Mouse (Mus musculus): Measurements from ENCODE around the gene Calb2.

The Calb2 gene

DNA sequence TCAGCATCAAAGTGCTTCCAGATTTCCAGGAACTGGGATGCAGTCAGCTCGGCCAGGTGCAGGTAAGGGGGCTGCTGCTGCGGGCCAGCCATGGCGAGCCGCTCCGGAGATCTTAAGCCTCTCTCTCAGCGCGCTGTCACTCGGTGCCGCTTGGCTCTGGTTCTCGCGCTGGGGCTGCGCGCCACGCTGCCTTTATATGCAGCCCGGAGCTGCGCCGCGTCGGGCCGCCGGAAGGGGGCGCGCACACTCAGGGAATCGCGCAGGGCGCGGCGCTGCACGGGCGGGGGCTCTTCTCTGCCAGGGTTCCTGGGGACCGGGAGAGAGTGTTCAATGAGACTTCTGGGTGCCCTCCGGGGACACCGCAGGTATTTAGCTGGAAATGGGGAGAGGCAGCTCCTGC is at the start of gene Calb2:
Calb2 (minus strand) TSS at position 165 of the 400 bp plus-strand sequence.
- DNase-seq (ENCODE audit: low read depth) = no peak

- peak; percentile 100 for DNase-seq (ENCODE audit: low read depth)
These were observed 49.7 kb upstream of the Calb2 start for GRCm38 (mm10) chr8:110217681-110218131.

DNA sequence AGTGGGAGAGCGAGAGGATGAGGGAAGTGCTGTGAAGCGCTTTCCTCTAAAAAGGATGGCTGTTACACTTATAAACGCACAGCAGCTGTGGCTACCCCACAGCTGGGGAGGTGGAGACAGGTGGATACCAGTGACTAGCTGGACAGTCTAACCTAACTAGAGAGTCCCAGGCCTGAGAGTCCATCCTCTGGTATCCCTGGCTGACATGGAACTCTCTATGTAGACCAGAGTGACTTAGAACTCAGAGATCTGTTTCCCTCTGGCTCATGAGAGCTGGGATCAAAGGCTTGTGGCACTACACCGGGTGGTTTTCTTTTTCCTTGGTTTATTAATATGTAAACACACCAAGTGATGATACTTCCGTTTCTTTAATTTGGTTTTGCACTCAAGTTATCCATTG is 49.2 kb upstream of the Calb2 start:
- DNase-seq (ENCODE audit: low read depth) = no peak

DNA sequence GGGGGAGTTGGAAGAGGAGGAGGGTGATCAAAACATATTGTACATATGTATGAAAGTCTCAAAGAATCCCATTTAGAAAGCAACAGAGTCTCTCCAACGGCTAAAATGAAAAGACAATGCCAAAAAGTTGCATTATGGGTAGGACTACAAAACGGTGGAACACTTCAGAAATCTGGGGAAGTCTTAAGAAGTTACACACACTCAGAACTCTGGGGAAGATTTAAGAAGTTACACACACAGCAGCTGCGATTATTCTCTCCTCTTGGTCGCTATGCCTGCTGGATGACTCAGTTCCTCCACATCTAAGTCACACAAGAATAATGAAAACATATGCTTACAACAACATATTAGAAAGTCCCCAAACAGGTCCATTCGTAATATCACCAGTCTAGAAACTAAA is 48.2 kb upstream of the Calb2 start:
- DNase-seq (ENCODE audit: low read depth) = peak; percentile 52

- DNase-seq (ENCODE audit: low read depth) = no peak
These were observed 47.4 kb upstream of the Calb2 start, which contains the start of gene Cmtr2 for GRCm38 (mm10) chr8:110215365-110215764. Gene Cmtr2, plus strand, starts transcription at chr8:110215665.

DNA sequence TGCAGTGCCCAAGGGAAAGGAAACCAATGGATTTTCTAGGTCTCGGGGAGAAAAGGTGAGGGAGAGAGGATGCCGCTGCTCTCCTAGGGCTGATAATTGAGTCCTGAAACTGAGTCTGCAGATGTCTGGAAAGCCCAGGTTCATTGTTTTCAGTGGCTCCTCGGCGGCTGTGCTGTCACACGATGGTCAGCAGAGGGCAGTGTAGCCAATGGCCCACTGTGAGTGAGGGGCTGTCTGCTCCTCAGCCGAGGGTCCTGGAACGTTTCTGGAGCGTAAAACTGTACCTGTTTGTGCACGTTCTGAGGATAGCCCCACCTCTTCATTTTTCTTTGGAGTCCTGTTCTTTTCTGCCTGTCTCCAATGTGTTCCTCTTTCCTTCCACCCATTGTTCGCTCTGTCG is 33.8 kb upstream of the Calb2 start:
- DNase-seq (ENCODE audit: low read depth) = peak; percentile 29

DNA sequence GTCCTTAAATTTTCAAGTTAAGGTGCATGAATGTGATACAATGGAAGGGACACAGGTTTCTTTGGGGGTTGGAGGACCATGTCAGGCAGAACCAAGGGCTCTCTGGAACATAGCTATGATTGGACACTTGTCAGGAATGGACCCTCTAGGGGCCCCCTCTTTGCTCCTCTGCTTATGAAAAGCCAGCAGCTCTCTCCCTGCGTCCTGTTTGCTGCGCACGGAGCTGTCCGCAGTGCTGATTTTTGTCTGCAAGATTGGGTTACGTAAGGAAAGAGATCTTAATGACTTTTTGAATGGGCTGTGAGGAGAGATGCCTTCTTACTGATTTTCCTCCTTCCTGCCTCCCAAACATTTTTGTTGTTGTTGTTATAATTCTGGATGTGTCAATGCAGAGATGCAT is 28.7 kb upstream of the Calb2 start:
- DNase-seq (ENCODE audit: low read depth) = peak; percentile 81

GRCm38 (mm10) chr8:110188961-110189750 is 21.1 kb upstream of the Calb2 start:
- no peak for DNase-seq (ENCODE audit: low read depth)

DNA sequence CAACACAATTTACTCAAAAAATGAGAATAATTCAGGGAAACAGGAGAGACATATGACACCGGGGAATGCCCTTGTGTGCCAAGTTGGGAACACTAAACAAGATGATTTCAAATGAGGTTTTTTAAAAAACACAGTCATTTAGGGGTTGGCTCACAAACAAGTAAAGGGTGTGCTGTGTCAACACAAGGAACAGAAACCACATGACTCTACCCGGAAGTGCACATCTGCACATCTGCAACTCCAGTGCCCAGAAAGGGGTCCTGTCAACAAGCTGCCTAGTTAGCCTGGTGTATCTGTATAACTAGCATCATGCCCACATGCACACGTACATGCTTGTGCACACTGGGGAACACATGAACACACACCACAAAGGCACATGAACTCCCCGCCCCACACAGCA is 17.5 kb upstream of the Calb2 start:
- DNase-seq (ENCODE audit: low read depth) = no peak

- DNase-seq (ENCODE audit: low read depth) = peak; percentile 10
These were observed 15.7 kb upstream of the Calb2 start for GRCm38 (mm10) chr8:110183748-110184147.

DNA sequence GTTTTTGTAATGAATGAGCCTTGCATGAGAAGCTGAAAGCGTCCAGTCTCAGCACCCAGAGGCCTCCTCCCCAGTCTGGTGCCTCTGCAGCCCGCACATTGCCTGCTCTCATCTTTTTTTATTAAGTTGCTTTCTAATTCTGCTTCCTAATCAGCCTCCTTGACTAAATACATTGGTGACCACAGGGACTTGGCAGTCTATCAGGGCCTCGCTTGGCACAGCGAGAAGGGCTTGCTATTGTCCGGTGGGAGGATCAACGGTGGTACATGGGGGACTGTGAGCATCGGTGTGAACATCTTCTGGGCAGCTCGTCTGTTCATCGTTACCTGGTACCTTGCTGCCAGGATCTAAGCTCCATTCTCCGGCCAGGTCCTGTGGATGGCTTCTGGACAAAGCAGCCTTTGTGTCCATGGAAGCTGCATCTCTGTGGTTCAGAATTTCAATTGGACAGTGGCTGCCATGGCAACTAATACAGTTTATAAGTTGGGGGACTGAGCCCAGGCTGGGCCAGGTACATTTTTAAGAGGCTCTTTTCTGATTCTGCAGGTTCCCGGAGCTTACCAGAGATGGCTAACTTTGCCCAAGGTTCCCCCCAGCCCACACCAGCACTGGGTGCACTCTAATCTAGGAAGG is 14.8 kb upstream of the Calb2 start:
- DNase-seq (ENCODE audit: low read depth) = no peak

- peak; percentile 46 for DNase-seq (ENCODE audit: low read depth)
These were observed 9.5 kb upstream of the Calb2 start for GRCm38 (mm10) chr8:110177359-110178155.

DNA sequence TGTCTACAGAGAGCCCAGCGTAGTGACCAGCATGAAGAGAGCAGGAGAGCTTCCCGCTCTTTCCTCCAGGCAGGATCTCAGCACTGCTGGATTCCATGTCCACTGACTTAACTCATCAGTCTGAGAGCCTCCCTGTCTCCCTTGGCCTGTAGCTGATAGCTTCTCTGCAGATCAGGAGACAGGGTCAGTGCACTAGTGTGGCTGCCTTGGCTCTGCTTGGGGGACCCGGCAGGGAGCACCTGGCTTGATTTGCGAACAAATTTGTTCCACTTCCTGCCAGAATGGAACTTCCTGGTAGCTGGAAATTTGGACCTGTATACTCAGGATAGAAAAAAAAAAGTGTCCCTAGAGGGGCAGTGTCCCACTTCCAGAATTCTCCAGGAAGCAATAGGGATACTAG is 6.8 kb upstream of the Calb2 start:
- DNase-seq (ENCODE audit: low read depth) = no peak

DNA sequence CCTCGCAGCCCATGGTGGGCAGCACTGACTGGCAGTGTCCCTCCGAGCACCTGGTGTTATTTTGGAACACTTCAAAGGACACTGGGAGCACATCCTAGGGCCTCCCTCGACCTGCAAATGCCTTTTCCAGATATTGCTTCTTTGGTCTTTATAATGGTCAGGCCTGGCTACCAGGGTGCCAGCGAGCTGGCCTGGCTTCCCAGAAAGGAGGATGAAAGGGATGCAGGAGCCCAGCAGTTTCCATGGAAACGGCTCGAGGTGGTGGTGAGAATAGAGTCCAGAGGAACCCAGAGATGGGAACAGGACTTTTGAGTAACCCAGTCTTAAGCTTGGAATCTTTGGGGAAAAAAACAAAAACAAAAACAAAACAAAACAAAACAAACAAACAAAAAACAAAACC is 4.2 kb upstream of the Calb2 start:
- no peak for DNase-seq (ENCODE audit: low read depth)

GRCm38 (mm10) chr8:110166270-110166669 is 1.7 kb downstream of the Calb2 start:
- peak; percentile 50 for DNase-seq (ENCODE audit: low read depth)

DNA sequence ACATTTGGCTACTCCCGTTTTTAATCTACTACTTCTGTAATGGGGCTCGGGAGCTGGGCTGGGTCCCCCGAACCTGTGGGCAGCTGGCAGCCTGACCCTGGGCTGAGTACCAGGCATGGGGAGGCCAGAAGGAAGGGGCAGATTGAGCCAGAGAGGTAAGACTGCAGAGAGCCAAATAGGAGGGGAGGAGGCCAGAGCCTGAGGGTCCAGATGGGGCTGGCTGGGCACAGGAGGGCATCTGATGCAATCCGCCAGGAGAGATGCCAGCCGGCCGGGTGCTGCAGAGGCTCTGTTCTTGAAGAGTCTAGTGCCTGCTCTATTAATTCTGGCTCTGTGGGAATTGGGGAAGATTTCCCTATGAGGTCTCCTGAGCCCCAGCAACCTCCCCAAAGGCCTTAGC is 6.0 kb downstream of the Calb2 start:
- DNase-seq (ENCODE audit: low read depth) = no peak

DNA sequence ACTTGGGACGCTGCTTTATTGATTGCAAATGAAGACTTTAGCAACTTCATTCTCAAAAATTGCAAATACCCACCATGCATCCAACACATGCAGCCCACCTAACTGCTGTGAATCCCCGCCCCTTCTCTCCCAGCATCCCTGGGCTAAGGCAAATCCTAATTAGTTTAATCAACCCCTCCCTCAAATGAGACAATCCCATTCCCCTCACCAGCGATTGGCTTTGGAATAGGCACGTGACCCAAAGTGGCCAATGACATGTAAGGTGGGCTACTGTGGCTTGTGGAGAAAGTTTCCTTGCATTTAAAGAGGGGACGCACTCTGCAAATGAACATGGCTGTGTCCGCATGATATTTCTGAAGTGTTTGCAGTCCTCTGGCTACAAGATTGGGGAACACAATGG is 15.1 kb downstream of the Calb2 start:
- DNase-seq (ENCODE audit: low read depth) = no peak

DNA sequence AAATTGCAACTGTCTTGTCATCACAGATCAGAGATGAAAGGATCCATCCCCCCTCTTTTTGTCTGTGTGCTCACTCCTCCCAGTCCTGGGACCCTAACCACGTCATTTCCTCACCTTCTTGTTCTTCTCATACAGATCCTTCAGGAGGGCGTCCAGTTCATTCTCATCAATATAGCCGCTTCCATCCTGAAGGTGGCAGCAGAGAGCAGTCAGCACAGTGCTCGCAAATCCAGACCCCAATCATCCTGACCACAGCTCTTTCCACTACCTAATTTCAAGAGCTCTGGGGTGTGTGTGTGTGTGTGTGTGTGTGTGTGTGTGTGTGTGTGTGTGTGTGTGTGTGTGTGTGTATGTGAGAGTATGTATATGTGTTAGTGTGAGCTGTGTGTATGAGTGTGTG is 22.5 kb downstream of the Calb2 start:
- DNase-seq (ENCODE audit: low read depth) = peak; percentile 84

DNA sequence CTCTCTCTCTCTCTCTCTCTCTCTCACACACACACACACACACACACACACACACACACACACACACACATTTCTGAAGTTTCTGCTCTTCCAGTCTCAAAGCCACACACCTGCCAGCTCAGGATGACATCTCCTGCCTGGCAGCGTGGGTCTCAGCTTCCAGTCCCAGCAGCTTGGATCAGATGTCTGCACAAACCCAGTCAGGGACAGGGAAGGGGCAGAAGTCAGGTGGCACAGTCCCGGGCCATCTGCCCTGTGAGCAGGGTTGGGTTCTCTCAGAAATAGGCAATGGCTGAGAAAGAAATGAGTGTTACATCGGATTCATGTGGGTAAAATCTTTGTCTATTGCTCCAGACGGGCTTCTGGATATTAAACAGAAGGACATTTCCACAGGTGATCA is 27.2 kb downstream of the Calb2 start:
- DNase-seq (ENCODE audit: low read depth) = no peak

- DNase-seq (ENCODE audit: low read depth) = no peak
These were observed 27.9 kb downstream of the Calb2 start for GRCm38 (mm10) chr8:110140156-110140555.

DNA sequence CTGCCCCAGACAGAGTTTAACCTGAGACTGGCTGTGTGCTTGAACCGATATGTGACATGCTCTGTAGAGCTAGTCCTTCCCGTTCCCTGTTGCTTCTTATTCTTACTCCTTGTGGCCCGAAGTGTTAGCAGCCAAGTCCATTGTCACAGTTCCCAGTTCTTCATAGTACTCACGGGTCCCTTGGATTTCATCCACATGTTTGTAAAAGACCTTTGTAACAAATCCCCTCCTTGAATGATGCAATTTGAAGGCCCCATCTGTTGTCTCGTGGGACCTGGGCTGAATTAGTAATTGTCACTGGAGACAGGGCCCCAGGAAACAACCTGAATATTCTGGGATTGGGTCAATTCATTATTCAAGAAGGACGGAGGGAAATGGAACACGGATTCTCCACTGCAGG is 32.5 kb downstream of the Calb2 start:
- DNase-seq (ENCODE audit: low read depth) = no peak

- no peak for DNase-seq (ENCODE audit: low read depth)
These were observed 33.8 kb downstream of the Calb2 start for GRCm38 (mm10) chr8:110134236-110134635.

DNA sequence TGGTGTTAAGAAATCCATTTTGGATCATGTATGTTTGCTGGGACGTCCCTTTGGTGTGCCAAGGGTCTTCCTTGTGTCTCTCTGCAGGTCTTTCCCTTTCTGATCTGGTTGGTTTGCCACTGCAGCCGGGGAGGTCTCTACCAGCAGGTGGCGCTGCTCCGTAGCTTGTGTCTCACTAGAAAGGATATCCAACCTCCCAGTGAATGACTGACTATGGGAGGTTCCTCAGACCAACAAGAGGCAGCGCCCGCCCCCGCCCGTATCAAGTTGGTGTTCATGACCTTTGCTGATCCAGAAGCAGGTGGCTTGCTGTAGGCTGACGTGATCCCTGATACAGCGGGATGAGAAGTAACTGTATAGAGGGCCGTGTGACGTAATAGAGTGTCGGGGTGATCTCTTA is 37.5 kb downstream of the Calb2 start:
- peak; percentile 83 for DNase-seq (ENCODE audit: low read depth)

Measured in NIH3T3 (cell line).